Mouse (Mus musculus) liver, postnatal 0 days (tissue): Measurements from ENCODE around the gene Osbpl3. TPM values are rescaled to one million over a fixed set of nuclear protein-coding genes. Genes with fewer than 3 reads are reported as not detected.
A peak's percentile ranks its signal among the peaks of the same experiment; 100 is the strongest.

Experiments
- ATAC-seq: fragments of 200-750 bp; cut with Nextera tagmentation; 2 replicates; pipeline ENCODE4 v1.8.0; 2017; ENCODE audit warnings: mild to moderate bottlenecking, moderate library complexity
- DNase-seq: peaks from one replicate; pipeline ENCODE4 v3.0.0-alpha.2; 2016
- H3K27ac ChIP-seq: fragments of 300-500 bp; sonication (generic); 2 replicates; pipeline ENCODE4 v1.5.1; 2014; ENCODE audit warnings: antibody characterized with exemption, moderate library complexity, mild to moderate bottlenecking, low read depth
- H3K27me3 ChIP-seq: fragments of 300-500 bp; sonication (generic); 2 replicates; pipeline ENCODE4 v1.6.1; 2014; ENCODE audit warnings: low read length, control low read depth, mixed read lengths; ENCODE audit not compliant: insufficient read depth
- H3K36me3 ChIP-seq: fragments of 300-500 bp; sonication (generic); replicated peaks from 2 replicates; pipeline ENCODE4 v1.6.1; 2014; ENCODE audit warnings: mild to moderate bottlenecking, control low read depth, low read length, moderate library complexity, mixed read lengths; ENCODE audit not compliant: insufficient read depth
- H3K4me1 ChIP-seq: fragments of 300-500 bp; sonication (generic); 2 replicates; pipeline ENCODE4 v1.6.1; 2014; ENCODE audit warnings: antibody characterized with exemption, mild to moderate bottlenecking, control low read depth; ENCODE audit not compliant: insufficient read depth
- H3K4me2 ChIP-seq: fragments of 300-500 bp; sonication (generic); 2 replicates; pipeline ENCODE4 v1.6.1; 2014; ENCODE audit warnings: low read depth, mild to moderate bottlenecking, low read length, moderate library complexity, mixed read lengths
- H3K4me3 ChIP-seq: fragments of 300-500 bp; sonication (generic); 2 replicates; pipeline ENCODE4 v1.5.1; 2014; ENCODE audit warnings: low read depth, low read length
- H3K9ac ChIP-seq: fragments of 300-500 bp; sonication (generic); replicated peaks from 2 replicates; pipeline ENCODE4 v1.6.1; 2014; ENCODE audit warnings: mild to moderate bottlenecking, moderate library complexity
- H3K9me3 ChIP-seq: fragments of 300-500 bp; sonication (generic); 2 replicates; pipeline ENCODE4 v1.6.1; 2016; ENCODE audit warnings: mild to moderate bottlenecking, control low read depth, low read length, mixed read lengths
- CTCF ChIP-seq: sonication (generic); IDR thresholded peaks from 2 replicates; pipeline ENCODE4 v1.5.1; 2016; ENCODE audit warnings: antibody characterized with exemption, low read depth
- EP300 ChIP-seq: IDR thresholded peaks from 2 replicates; pipeline ENCODE4 v1.6.1; 2016; ENCODE audit warnings: antibody characterized with exemption, low read depth, mild to moderate bottlenecking
- WGBS: fragments of 180-500 bp; shearing (Covaris S2); extraction: QIAGEN DNeasy Blood & Tissue Kit; methylation state at CpG from one replicate; pipeline ENCODE4 v1.1.7; 2014; ENCODE audit not compliant: insufficient replicate concordance; 5-methylcytosine and 5-hydroxymethylcytosine counted together
- polyA plus RNA-seq: library from polyadenylated mRNA; unstranded; fragments of >200 nt; fragmentation: Nextera tagmentation; extraction: Ambion mirVana; gene quantifications from 2 replicates; pipeline ENCODE4 v1.2.1, GENCODE M21; 2015

Gene Osbpl3
- 0.73 and 0.96 TPM in 2 replicates for polyA plus RNA-seq

- ATAC-seq: peak; percentile 92
- H3K4me1 ChIP-seq: peaks cover 23% of the 10 kb centered on the region
- TF ChIP-seq CTCF (peak; percentile 43; the same call in 1 of the 2 replicates), EP300 (0 out of 2 replicates have a peak, but pooled peaks have one; percentile 6)
- no peaks in the 10 kb centered on the region for H3K9me3 ChIP-seq
- H3K27ac ChIP-seq: peak within 1 kb of the TSS; percentile 52
- 0 out of 2 replicates have a peak, but pooled peaks cover 8% of the 10 kb centered on the region for H3K27me3 ChIP-seq
- peak within 1 kb of the TSS; percentile 57 for H3K9ac ChIP-seq
- peak; percentile 82 for DNase-seq
- H3K4me3 ChIP-seq: peak within 1 kb of the TSS; percentile 52
- peak within 1 kb of the TSS; percentile 91 for H3K4me2 ChIP-seq
- under 1% methylated on average over 45 of the region's 45 CpGs for WGBS
- H3K36me3 ChIP-seq: no peaks in the 10 kb centered on the region
Observed at GRCm38 (mm10) chr6:50455829-50456469, at the start of gene Osbpl3. Gene Osbpl3, minus strand, starts transcription at chr6:50456201.

GRCm38 (mm10) chr6:50505531-50505930 is 49.5 kb upstream of the Osbpl3 start:
- Histone ChIP-seq H3K36me3 (no peaks in the 10 kb centered on the region), H3K27ac (no peak overlapping the region), H3K9me3 (no peaks in the 10 kb centered on the region), H3K9ac (no peak overlapping the region), H3K27me3 (no peaks in the 10 kb centered on the region), H3K4me1 (no peaks in the 10 kb centered on the region), H3K4me3 (no peak overlapping the region), H3K4me2 (no peak overlapping the region)
- no peak for ATAC-seq
- 76% methylated on average over 5 of the region's 5 CpGs for WGBS
- TF ChIP-seq CTCF: no peak
- TF ChIP-seq EP300: no peak
- no peak for DNase-seq

GRCm38 (mm10) chr6:50504711-50505110 is 48.7 kb upstream of the Osbpl3 start:
- Histone ChIP-seq H3K9me3 (no peaks in the 10 kb centered on the region), H3K4me3 (no peak overlapping the region), H3K4me2 (0 out of 2 replicates have a peak overlapping the region, but pooled peaks have one; percentile 22), H3K4me1 (no peaks in the 10 kb centered on the region), H3K36me3 (no peaks in the 10 kb centered on the region), H3K9ac (no peak overlapping the region), H3K27ac (no peak overlapping the region), H3K27me3 (no peaks in the 10 kb centered on the region)
- TF ChIP-seq EP300: peak; percentile 63
- TF ChIP-seq CTCF: no peak
- 59% methylated on average over 5 of the region's 5 CpGs for WGBS
- 0 out of 2 replicates have a peak, but pooled peaks have one; percentile 43 for ATAC-seq
- DNase-seq: no peak

- Histone ChIP-seq H3K27me3 (no peaks in the 10 kb centered on the region), H3K4me1 (no peaks in the 10 kb centered on the region), H3K27ac (no peak overlapping the region), H3K9me3 (no peaks in the 10 kb centered on the region), H3K9ac (no peak overlapping the region), H3K4me2 (no peak overlapping the region), H3K36me3 (no peaks in the 10 kb centered on the region), H3K4me3 (no peak overlapping the region)
- WGBS: 62% methylated on average over 8 of the region's 8 CpGs
- DNase-seq (no peak), ATAC-seq (no peak)
- no peak for TF ChIP-seq EP300
- TF ChIP-seq CTCF: no peak
Observed at GRCm38 (mm10) chr6:50503779-50504178, 47.8 kb upstream of the Osbpl3 start.

- no peak overlapping the region for H3K4me2 ChIP-seq
- WGBS: 70% methylated on average over 4 of the region's 4 CpGs
- TF ChIP-seq CTCF (no peak), EP300 (no peak)
- DNase-seq (no peak), ATAC-seq (no peak)
- no peak overlapping the region for H3K9ac ChIP-seq
- no peaks in the 10 kb centered on the region for H3K36me3 ChIP-seq
- no peak overlapping the region for H3K4me3 ChIP-seq
- H3K4me1 ChIP-seq: no peaks in the 10 kb centered on the region
- no peak overlapping the region for H3K27ac ChIP-seq
- no peaks in the 10 kb centered on the region for H3K9me3 ChIP-seq
- no peaks in the 10 kb centered on the region for H3K27me3 ChIP-seq
Observed at GRCm38 (mm10) chr6:50503031-50503430, 47.0 kb upstream of the Osbpl3 start.

- no peak overlapping the region for H3K9ac ChIP-seq
- no peak overlapping the region for H3K27ac ChIP-seq
- no peak overlapping the region for H3K4me2 ChIP-seq
- no peaks in the 10 kb centered on the region for H3K4me1 ChIP-seq
- TF ChIP-seq EP300: no peak
- no peak for TF ChIP-seq CTCF
- WGBS: 80% methylated on average over 2 of the region's 2 CpGs
- no peak overlapping the region for H3K4me3 ChIP-seq
- ATAC-seq: no peak
- no peaks in the 10 kb centered on the region for H3K36me3 ChIP-seq
- no peaks in the 10 kb centered on the region for H3K9me3 ChIP-seq
- no peaks in the 10 kb centered on the region for H3K27me3 ChIP-seq
- DNase-seq: no peak
Observed at GRCm38 (mm10) chr6:50498346-50498745, 42.3 kb upstream of the Osbpl3 start.
